Mouse (Mus musculus) lung, postnatal 0 days (tissue): ENCODE results near the gene Ptger1. TPM values are rescaled to one million over a fixed set of nuclear protein-coding genes. Genes with fewer than 3 reads are reported as not detected.
A peak's percentile ranks its signal among the peaks of the same experiment; 100 is the strongest.

Experiments used
- ATAC-seq: fragments of 200-750 bp; cut with Nextera tagmentation; 2 replicates; pipeline ENCODE4 v1.8.0; 2017; ENCODE audit warnings: moderate library complexity
- DNase-seq: peaks from one replicate; pipeline ENCODE4 v3.0.0-alpha.2; 2016; ENCODE audit warnings: low spot score
- H3K27ac ChIP-seq: fragments of 300-500 bp; sonication (generic); 2 replicates; pipeline ENCODE4 v1.5.1; 2014; ENCODE audit warnings: antibody characterized with exemption, mild to moderate bottlenecking, low read length, mixed read lengths
- H3K27me3 ChIP-seq: fragments of 300-500 bp; sonication (generic); replicated peaks from 2 replicates; pipeline ENCODE4 v1.6.1; 2014; ENCODE audit warnings: low read length, mixed read lengths; ENCODE audit not compliant: insufficient read depth
- H3K36me3 ChIP-seq: fragments of 300-500 bp; sonication (generic); 2 replicates; pipeline ENCODE4 v1.6.1; 2014; ENCODE audit warnings: low read length, mixed read lengths; ENCODE audit not compliant: insufficient read depth
- H3K4me1 ChIP-seq: fragments of 300-500 bp; sonication (generic); 2 replicates; pipeline ENCODE4 v1.6.1; 2014; ENCODE audit warnings: antibody characterized with exemption, low read depth, low read length, mixed read lengths; ENCODE audit not compliant: insufficient read depth
- H3K4me2 ChIP-seq: fragments of 300-500 bp; sonication (generic); replicated peaks from 2 replicates; pipeline ENCODE4 v1.6.1; 2014; ENCODE audit warnings: low read depth, mild to moderate bottlenecking, low read length, moderate library complexity, mixed read lengths
- H3K4me3 ChIP-seq: fragments of 300-500 bp; sonication (generic); 2 replicates; pipeline ENCODE4 v1.5.1; 2014; ENCODE audit warnings: low read depth, low read length
- H3K9ac ChIP-seq: fragments of 300-500 bp; sonication (generic); replicated peaks from 2 replicates; pipeline ENCODE4 v1.6.1; 2014; ENCODE audit warnings: low read depth, mild to moderate bottlenecking
- H3K9me3 ChIP-seq: fragments of 300-500 bp; sonication (generic); 2 replicates; pipeline ENCODE4 v1.6.1; 2016; ENCODE audit warnings: low read length, mixed read lengths
- CTCF ChIP-seq: IDR thresholded peaks from 2 replicates; pipeline ENCODE4 v1.5.1; 2016; ENCODE audit warnings: antibody characterized with exemption, mild to moderate bottlenecking
- EP300 ChIP-seq: IDR thresholded peaks from 2 replicates; pipeline ENCODE4 v1.6.1; 2016; ENCODE audit warnings: antibody characterized with exemption, mild to moderate bottlenecking, control low read depth
- WGBS: fragments of 180-500 bp; shearing (Covaris S2); extraction: QIAGEN DNeasy Blood & Tissue Kit; methylation state at CpG from one replicate; pipeline ENCODE4 v1.1.7; 2014; 5-methylcytosine and 5-hydroxymethylcytosine counted together
- polyA plus RNA-seq: library from polyadenylated mRNA; unstranded; fragments of >200 nt; fragmentation: Nextera tagmentation; extraction: Ambion mirVana; gene quantifications from 2 replicates; pipeline ENCODE4 v1.2.1, GENCODE M21; 2015

Ptger1 gene
- polyA plus RNA-seq, 1 experiment from 2014 or later, result 1.3 TPM

DNA sequence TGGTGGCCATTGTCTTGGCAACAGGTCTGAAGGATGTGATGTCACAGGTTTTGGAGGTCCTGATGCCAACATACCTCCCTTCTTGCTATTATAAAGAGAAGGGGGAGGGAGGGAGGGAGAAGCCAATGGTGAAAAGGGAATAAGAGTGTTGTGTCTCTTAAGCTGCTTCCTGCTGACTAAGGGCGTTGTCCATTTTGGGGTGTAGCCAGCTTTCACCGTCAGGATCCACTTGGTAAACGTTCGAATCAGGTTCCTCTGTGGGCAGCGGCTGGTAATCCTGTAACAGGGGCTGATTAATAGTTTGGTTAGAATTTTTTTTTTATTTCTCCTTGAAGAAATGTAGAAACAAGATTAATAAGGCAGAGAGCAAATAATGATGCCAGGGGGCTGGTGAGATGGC lies 26.8 kb upstream of the Ptger1 start:
- H3K9me3 ChIP-seq, result no peaks in the 10 kb centered on the region
- DNase-seq (no peak), ATAC-seq (no peak)
- H3K9ac ChIP-seq, result no peak overlapping the region
- H3K4me2 ChIP-seq, result no peak overlapping the region
- no peak overlapping the region for H3K27ac ChIP-seq
- H3K4me1 ChIP-seq, result no peaks in the 10 kb centered on the region
- no peaks in the 10 kb centered on the region for H3K36me3 ChIP-seq
- WGBS, result 59% methylated on average over 5 of the region's 5 CpGs
- no peak overlapping the region for H3K4me3 ChIP-seq
- H3K27me3 ChIP-seq, result no peaks in the 10 kb centered on the region
- TF ChIP-seq CTCF (no peak), EP300 (no peak)

DNA sequence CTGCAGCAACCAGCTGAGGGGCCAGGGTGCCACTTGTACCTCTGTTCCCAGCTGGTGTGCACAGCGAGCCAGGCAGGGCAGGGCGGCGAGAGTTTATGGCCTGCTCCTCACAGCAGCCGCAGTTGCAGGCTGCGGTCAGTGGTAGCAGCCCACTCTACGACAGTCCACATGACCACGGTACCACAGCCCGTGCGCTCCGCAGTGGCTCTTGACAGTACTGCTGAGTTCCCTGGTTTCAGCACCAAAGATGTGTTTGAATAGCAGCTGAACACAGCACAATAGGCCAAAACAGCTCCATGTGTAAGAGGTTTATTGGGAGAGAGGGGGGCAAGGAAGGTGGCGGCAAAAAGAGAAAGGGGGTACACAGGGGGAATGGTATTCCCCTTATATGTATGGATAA lies 19.0 kb upstream of the Ptger1 start:
- H3K36me3 ChIP-seq, result no peaks in the 10 kb centered on the region
- DNase-seq, result no peak
- no peak for ATAC-seq
- no peak overlapping the region for H3K27ac ChIP-seq
- TF ChIP-seq CTCF (no peak), EP300 (no peak)
- no peak overlapping the region for H3K4me2 ChIP-seq
- H3K9me3 ChIP-seq, result no peaks in the 10 kb centered on the region
- WGBS, result 95% methylated on average over 11 of the region's 11 CpGs
- no peak overlapping the region for H3K9ac ChIP-seq
- H3K4me1 ChIP-seq, result no peaks in the 10 kb centered on the region
- no peak overlapping the region for H3K4me3 ChIP-seq
- no peaks in the 10 kb centered on the region for H3K27me3 ChIP-seq

DNA sequence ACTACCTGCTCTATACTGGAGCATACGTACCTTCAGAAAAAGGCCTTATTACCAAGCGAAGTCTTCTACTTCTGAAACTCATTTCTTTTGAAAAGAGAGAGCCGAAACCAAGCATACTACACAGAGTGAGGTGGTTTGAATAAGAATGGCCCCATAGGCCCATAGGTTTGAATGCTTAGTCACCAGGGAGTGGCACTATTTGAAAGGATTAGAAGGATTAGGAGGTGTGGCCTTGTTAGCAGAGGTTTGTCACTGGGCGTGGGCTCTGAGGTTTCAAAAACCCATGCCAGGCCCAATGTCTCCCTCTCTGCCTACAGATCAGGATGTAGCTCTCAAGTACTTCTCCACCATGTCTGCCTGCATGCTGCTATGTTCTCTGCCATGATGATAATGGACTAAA lies 18.4 kb upstream of the Ptger1 start:
- H3K9me3 ChIP-seq, result no peaks in the 10 kb centered on the region
- H3K4me2 ChIP-seq, result no peak overlapping the region
- H3K4me3 ChIP-seq, result no peak overlapping the region
- H3K27ac ChIP-seq, result no peak overlapping the region
- no peaks in the 10 kb centered on the region for H3K4me1 ChIP-seq
- H3K36me3 ChIP-seq, result no peaks in the 10 kb centered on the region
- no peak overlapping the region for H3K9ac ChIP-seq
- 88% methylated on average over 4 of the region's 4 CpGs for WGBS
- H3K27me3 ChIP-seq, result no peaks in the 10 kb centered on the region
- DNase-seq, result no peak
- ATAC-seq, result no peak
- TF ChIP-seq EP300 (no peak), CTCF (no peak)

DNA sequence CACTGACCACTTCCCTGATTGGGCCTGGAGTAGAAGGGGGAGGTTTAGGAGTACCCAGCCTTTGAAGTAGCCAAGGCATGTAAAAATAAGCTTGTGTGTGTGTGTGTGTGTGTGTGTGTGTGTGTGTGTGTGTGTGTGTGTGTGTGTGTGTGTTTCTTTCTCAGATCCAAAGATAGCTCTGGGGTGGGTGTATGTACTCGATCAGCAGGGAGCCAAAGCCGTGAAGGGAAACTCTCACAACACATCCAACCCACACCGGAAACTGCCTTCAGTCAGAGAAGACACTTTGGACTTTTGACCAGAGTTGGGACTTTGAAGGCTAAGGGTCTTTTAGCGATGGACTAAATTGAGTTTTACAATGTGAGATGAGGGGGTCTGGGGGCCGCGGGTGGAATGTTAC lies 16.8 kb upstream of the Ptger1 start:
- H3K9me3 ChIP-seq, result no peaks in the 10 kb centered on the region
- H3K4me2 ChIP-seq, result no peak overlapping the region
- 96% methylated on average over 6 of the region's 6 CpGs for WGBS
- H3K4me3 ChIP-seq, result no peak overlapping the region
- H3K27ac ChIP-seq, result no peak overlapping the region
- DNase-seq, result no peak
- no peaks in the 10 kb centered on the region for H3K27me3 ChIP-seq
- H3K36me3 ChIP-seq, result no peaks in the 10 kb centered on the region
- no peak for ATAC-seq
- no peak overlapping the region for H3K9ac ChIP-seq
- TF ChIP-seq EP300 (no peak), CTCF (no peak)
- peaks cover 8% of the 10 kb centered on the region; the same call in 1 of the 2 replicates for H3K4me1 ChIP-seq

DNA sequence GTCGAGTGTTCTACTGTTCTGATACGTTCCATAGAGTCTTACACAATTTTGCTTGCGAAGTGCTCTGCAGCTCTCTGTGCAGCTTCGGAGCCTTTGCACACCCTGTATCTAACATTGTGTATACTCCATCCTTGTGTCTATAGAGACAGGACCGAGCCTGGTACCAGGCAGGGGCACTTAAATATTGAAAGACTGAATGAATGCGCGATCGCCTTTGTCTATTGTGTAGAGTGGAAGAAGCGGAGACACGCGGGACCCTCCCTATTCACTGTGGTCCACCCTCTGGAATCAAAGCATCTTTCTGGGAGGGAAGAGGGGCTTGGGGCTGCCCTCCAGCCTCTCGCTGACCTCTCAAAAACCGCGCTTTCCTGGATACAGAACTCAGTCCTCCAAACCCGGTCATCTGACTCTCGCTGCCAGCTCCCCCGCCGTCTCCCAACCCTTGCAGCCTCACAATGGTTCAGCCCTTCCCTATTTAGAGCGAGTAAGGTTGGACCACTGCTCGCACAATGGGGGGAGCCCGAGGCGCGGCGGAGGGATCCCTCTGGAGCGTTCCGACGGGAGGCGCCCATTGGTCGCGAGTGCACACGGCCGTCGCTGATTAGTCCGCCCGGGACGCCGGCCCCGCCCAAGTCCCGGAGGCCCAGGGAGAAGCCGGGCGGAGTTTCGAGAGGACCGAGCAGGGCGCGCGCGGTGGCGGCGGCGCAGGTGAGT lies 14.3 kb upstream of the Ptger1 start, which contains the start of gene Gipc1:
Gipc1 (plus strand) TSS at position 648 of the 714 bp plus-strand sequence.
- peak; percentile 21 for TF ChIP-seq CTCF
- TF ChIP-seq EP300, result peak; percentile 62; the same call in 1 of the 2 replicates
- peak; percentile 99 for DNase-seq
- ATAC-seq, result peak; percentile 95
- Histone ChIP-seq H3K27ac (peak within 1 kb of the TSS; percentile 91), H3K36me3 (no peaks in the 10 kb centered on the region), H3K27me3 (no peaks in the 10 kb centered on the region), H3K4me3 (peak within 1 kb of the TSS; percentile 95), H3K4me2 (peak within 1 kb of the TSS; percentile 75), H3K9me3 (no peaks in the 10 kb centered on the region), H3K9ac (peak within 1 kb of the TSS; percentile 82), H3K4me1 (peaks cover 8% of the 10 kb centered on the region; the same call in 1 of the 2 replicates)
- WGBS, result 5% methylated on average over 49 of the region's 50 CpGs

DNA sequence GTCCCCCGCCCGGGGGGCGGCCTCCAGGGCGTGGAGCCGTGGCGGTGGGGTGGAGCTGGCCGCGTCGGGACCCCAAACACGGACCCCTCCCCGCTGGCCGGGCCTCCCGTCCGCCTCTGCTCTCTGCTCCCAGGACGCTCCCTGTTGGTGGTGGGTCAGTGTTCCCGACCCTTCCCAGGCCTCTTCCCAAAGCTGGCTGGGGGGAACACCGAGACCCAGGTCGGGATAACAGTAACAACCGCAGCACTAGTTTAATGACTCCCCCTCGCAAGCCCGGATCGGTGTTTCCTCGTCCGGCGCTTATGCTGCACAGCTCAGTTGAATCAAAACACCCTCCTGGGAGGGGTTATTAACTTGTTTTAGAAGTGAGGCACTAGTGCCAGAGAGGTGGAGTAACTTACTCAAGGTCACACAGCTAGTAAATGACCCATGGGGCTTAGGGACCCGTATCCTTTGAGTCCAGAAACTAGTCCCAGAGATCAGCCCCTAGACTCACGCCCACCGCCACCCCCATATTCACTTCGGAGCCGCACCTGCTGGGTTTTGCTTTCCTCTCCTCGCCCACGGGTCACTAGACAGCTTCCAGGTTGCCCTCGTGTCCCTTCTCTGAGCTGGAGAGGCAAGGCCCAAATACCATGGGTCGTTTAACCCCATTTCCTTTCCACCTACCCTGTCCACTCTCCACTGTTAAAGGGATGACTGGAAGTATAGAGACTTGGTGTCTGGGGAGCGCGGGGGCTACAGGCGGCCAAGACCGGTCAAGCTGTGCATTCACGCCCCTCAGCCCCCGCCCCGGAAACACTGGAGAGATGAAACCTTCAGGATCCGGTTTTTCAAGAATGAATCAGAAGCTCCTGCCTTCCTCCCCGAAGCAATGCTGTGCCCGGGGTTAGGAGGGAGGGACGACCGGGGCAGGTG lies 13.5 kb upstream of the Ptger1 start:
- no peak for TF ChIP-seq EP300
- TF ChIP-seq CTCF, result no peak
- Histone ChIP-seq H3K36me3 (no peaks in the 10 kb centered on the region), H3K9me3 (no peaks in the 10 kb centered on the region), H3K4me2 (peak overlapping the region; percentile 75), H3K9ac (peak overlapping the region; percentile 82), H3K27ac (peak overlapping the region; percentile 91), H3K4me3 (peak overlapping the region; percentile 95), H3K27me3 (no peaks in the 10 kb centered on the region), H3K4me1 (peaks cover 8% of the 10 kb centered on the region; the same call in 1 of the 2 replicates)
- WGBS, result under 1% methylated on average over 42 of the region's 46 CpGs
- DNase-seq (peak; percentile 73), ATAC-seq (peak; percentile 4)
